Mouse (Mus musculus) CH12.LX (cell line): ENCODE results near the gene Pih1d2. TPM values are rescaled to one million over a fixed set of nuclear protein-coding genes. Genes with fewer than 3 reads are reported as not detected.

Source experiments
- DNase-seq: peaks from one replicate; pipeline ENCODE4 v3.0.0-alpha.2; 2013; ENCODE audit errors: extremely low read depth
- H3K27ac ChIP-seq: 2 replicates; pipeline ENCODE4 v1.5.1; 2012; ENCODE audit warnings: low read depth, mild to moderate bottlenecking, control low read depth, moderate library complexity; ENCODE audit not compliant: insufficient read depth
- H3K27me3 ChIP-seq: replicated peaks from 2 replicates; pipeline ENCODE3; 2012; ENCODE audit warnings: inconsistent platforms
- H3K36me3 ChIP-seq, 2 experiments: replicated peaks in 1 of 2; 2 replicates each; pipeline versions ENCODE3 to v1.6.1; 2012; ENCODE audit warnings: inconsistent platforms in 1 of 2, low read length in 1 of 2, mild to moderate bottlenecking in 1 of 2, mixed read lengths in 1 of 2, moderate library complexity in 1 of 2; ENCODE audit not compliant: control insufficient read depth in 1 of 2, insufficient read depth in 1 of 2
- H3K4me1 ChIP-seq, 2 experiments: 2 replicates each; pipeline ENCODE4 v1.6.1; 2012; ENCODE audit warnings: inconsistent platforms in 1 of 2, moderate library complexity in 1 of 2; ENCODE audit not compliant: insufficient read depth in 2 of 2, control insufficient read depth in 1 of 2
- H3K4me2 ChIP-seq: 2 replicates; pipeline ENCODE4 v1.6.1; 2012; ENCODE audit warnings: low read depth, mild to moderate bottlenecking, control low read depth; ENCODE audit not compliant: poor library complexity, insufficient read depth, severe bottlenecking
- H3K4me3 ChIP-seq, 3 experiments: fragments of 150-350 bp in 1 of 3; sonication (generic) in 1 of 3; replicated peaks in 1 of 3; 2 replicates each; pipeline versions ENCODE3 to v1.5.1; 2011 to 2012; ENCODE audit warnings: low read depth in 2 of 3, low read length in 2 of 3, mild to moderate bottlenecking in 2 of 3, moderate library complexity in 2 of 3, control low read depth in 1 of 3, improper control_type of control experiment in 1 of 3, inconsistent platforms in 1 of 3, mixed read lengths in 1 of 3; ENCODE audit not compliant: poor library complexity in 1 of 3
- H3K79me2 ChIP-seq: replicated peaks from 2 replicates; pipeline ENCODE4 v1.6.1; 2012; ENCODE audit warnings: mild to moderate bottlenecking, moderate library complexity; ENCODE audit not compliant: control insufficient read depth, poor library complexity, insufficient read depth, severe bottlenecking; ENCODE audit errors: extremely low read depth
- H3K9ac ChIP-seq: 2 replicates; pipeline ENCODE4 v1.6.1; 2012; ENCODE audit warnings: low read depth, mild to moderate bottlenecking, control low read depth, moderate library complexity; ENCODE audit not compliant: insufficient read depth
- H3K9me3 ChIP-seq: replicated peaks from 2 replicates; pipeline ENCODE3; 2012; ENCODE audit warnings: low read length, inconsistent platforms, mixed read lengths
- BHLHE40 ChIP-seq: IDR thresholded peaks from 2 replicates; pipeline ENCODE4 v1.6.1; 2011; ENCODE audit warnings: mild to moderate bottlenecking, low read depth, low read length, improper control_type of control experiment
- CHD1 ChIP-seq: IDR thresholded peaks from 2 replicates; pipeline ENCODE4 v1.6.1; 2012; ENCODE audit warnings: low read depth, low read length, improper control_type of control experiment, inconsistent platforms
- JUN ChIP-seq: IDR thresholded peaks from 2 replicates; pipeline ENCODE4 v1.6.1; 2011; ENCODE audit warnings: low read depth, mild to moderate bottlenecking, low read length, improper control_type of control experiment, moderate library complexity; ENCODE audit not compliant: insufficient read depth
- KAT2A ChIP-seq: IDR thresholded peaks from 2 replicates; pipeline ENCODE4 v1.6.1; 2012; ENCODE audit warnings: low read length, improper control_type of control experiment, inconsistent platforms; ENCODE audit not compliant: insufficient replicate concordance
- MYC ChIP-seq: IDR thresholded peaks from 2 replicates; pipeline ENCODE4 v1.6.1; 2011; ENCODE audit warnings: low read depth, mild to moderate bottlenecking, improper control_type of control experiment, low read length
- PAX5 ChIP-seq: IDR thresholded peaks from 2 replicates; pipeline ENCODE4 v1.6.1; 2012; ENCODE audit warnings: low read length, inconsistent platforms, mixed read lengths
- RAD21 ChIP-seq: IDR thresholded peaks from 2 replicates; pipeline ENCODE4 v1.6.1; 2011; ENCODE audit warnings: low read depth, mild to moderate bottlenecking, low read length, improper control_type of control experiment, moderate library complexity
- RCOR1 ChIP-seq: conservative IDR thresholded peaks from 2 replicates; pipeline ENCODE4 v1.6.1; 2012; ENCODE audit warnings: low read depth, mild to moderate bottlenecking, inconsistent platforms, low read length, improper control_type of control experiment
- SIN3A ChIP-seq: IDR thresholded peaks from 2 replicates; pipeline ENCODE4 v1.6.1; 2012; ENCODE audit warnings: low read length, improper control_type of control experiment, inconsistent platforms
- ZKSCAN1 ChIP-seq: IDR thresholded peaks from 2 replicates; pipeline ENCODE4 v1.6.1; 2012; ENCODE audit warnings: low read depth, inconsistent platforms, low read length, improper control_type of control experiment, borderline replicate concordance
- dilution Hi-C: fragments of 300-500 bp; cut with MboI; formaldehyde crosslinking; loops from 2 replicates; pipeline ENCODE4 v1.14.3; 2020; ENCODE audit warnings: low sequenced_read_pairs; ENCODE audit not compliant: extremely low pct_unique_long_range_greater_than_20kb, extremely low pct_ligation_motif_present
- in situ Hi-C: fragments of 300-500 bp; cut with MboI; formaldehyde crosslinking; loops from 3 replicates; pipeline ENCODE4 v1.14.3; 2019; ENCODE audit warnings: low sequenced_read_pairs, low pct_ligation_motif_present, low pct_unique_long_range_greater_than_20kb, mixed read lengths
- polyA plus RNA-seq: library from polyadenylated mRNA; unstranded; fragments of >175 nt; gene quantifications from 2 replicates; pipeline ENCODE4 v1.2.1, GENCODE M21; 2012; ENCODE audit warnings: low read depth; ENCODE audit not compliant: insufficient read length
- total RNA-seq, 2 experiments: library from RNA; depleted of rRNA; stranded (reverse); fragments of 300-350 nt in 1 of 2; fragments of >200 nt in 1 of 2; gene quantifications; 2 replicates each; pipeline ENCODE4 v1.2.3; 2012 to 2014

Gene Pih1d2
- total and polyA plus RNA-seq, 3 experiments = 1.8 to 5.5 (median 2.8) TPM

GRCm38 (mm10) chr9:50580370-50580769 lies 36.8 kb upstream of the Pih1d2 start:
- Histone ChIP-seq H3K9ac (no peak overlapping the region), H3K27ac (no peak overlapping the region), H3K4me3 (no peak overlapping the region), H3K27me3 (no peaks in the 10 kb centered on the region), H3K4me2 (no peak overlapping the region), H3K9me3 (no peaks in the 10 kb centered on the region), H3K4me1 (peaks cover 0 to 3% of the 10 kb centered on the region in 2 experiments; a peak in 1 of 4 replicates), H3K36me3 (no peaks in the 10 kb centered on the region), H3K79me2 (no peaks in the 10 kb centered on the region)
- dilution Hi-C loops (no loop called here), in situ Hi-C loops (no loop called here)
- DNase-seq = no peak
- no peak for TF ChIP-seq SIN3A
- TF ChIP-seq BHLHE40 = no peak

- H3K27me3 ChIP-seq = no peaks in the 10 kb centered on the region
- H3K4me2 ChIP-seq = no peak overlapping the region
- no peaks in the 10 kb centered on the region for H3K36me3 ChIP-seq
- H3K4me3 ChIP-seq = no peak overlapping the region
- no peaks in the 10 kb centered on the region for H3K9me3 ChIP-seq
- in situ Hi-C loops = loop anchor here (5.0 kb wide), 1 partner anchor 48 kb away; no protein-coding TSS in a partner anchor
- dilution Hi-C loops = no loop called here
- no peak overlapping the region for H3K9ac ChIP-seq
- no peak overlapping the region for H3K27ac ChIP-seq
- DNase-seq = no peak
- H3K79me2 ChIP-seq = no peaks in the 10 kb centered on the region
- H3K4me1 ChIP-seq = peaks cover 0 to 4% of the 10 kb centered on the region in 2 experiments; a peak in 2 of 4 replicates
- TF ChIP-seq MYC = no peak
Observed at GRCm38 (mm10) chr9:50585145-50585818, 31.8 kb upstream of the Pih1d2 start.

GRCm38 (mm10) chr9:50586955-50587354 lies 30.2 kb upstream of the Pih1d2 start:
- in situ Hi-C loops (loop anchor here (5.0 kb wide), 1 partner anchor 50 kb away; no protein-coding TSS in a partner anchor), dilution Hi-C loops (no loop called here)
- Histone ChIP-seq H3K4me2 (no peak overlapping the region), H3K4me3 (no peak overlapping the region), H3K27me3 (no peaks in the 10 kb centered on the region), H3K36me3 (no peaks in the 10 kb centered on the region), H3K9me3 (no peaks in the 10 kb centered on the region), H3K27ac (no peak overlapping the region), H3K9ac (no peak overlapping the region), H3K79me2 (no peaks in the 10 kb centered on the region), H3K4me1 (peaks cover 5 to 16% of the 10 kb centered on the region in 2 experiments)
- DNase-seq = no peak
- TF ChIP-seq CHD1 (no peak), RCOR1 (no peak), ZKSCAN1 (no peak), PAX5 (no peak), KAT2A (no peak), JUN (no peak), RAD21 (no peak)
